Mouse (Mus musculus) MEL-GATA-1-ER (cell line): ENCODE measurements at regions not wholly inside any gene's neighbourhood (a gene's known extent, or its start where the extent isn't known, plus 50 kb on each side); places are given as distances from the start of the nearest gene placed in this dataset.

ENCODE experiments used
- DNase-seq: peaks from one replicate; pipeline ENCODE4 v3.0.0-alpha.2; 2012; ENCODE audit warnings: low read depth; ENCODE audit errors: extremely low read depth

- DNase-seq: peak; percentile 47
Observed at GRCm38 (mm10) chr13:79453227-79453626, 1253.7 kb upstream of the Nr2f1 start.

- no peak for DNase-seq
Observed at GRCm38 (mm10) chr13:79443113-79443512, 1243.6 kb upstream of the Nr2f1 start.

- no peak for DNase-seq
Observed at GRCm38 (mm10) chr13:79442701-79443100, 1243.1 kb upstream of the Nr2f1 start.

GRCm38 (mm10) chr13:79431465-79431864, 1231.9 kb upstream of the Nr2f1 start:
- DNase-seq: no peak

GRCm38 (mm10) chr13:79430987-79431386, 1231.4 kb upstream of the Nr2f1 start:
- DNase-seq: no peak

GRCm38 (mm10) chr13:79430562-79430961, 1231.0 kb upstream of the Nr2f1 start:
- no peak for DNase-seq

GRCm38 (mm10) chr13:79417841-79418240, 1218.3 kb upstream of the Nr2f1 start:
- DNase-seq: no peak

GRCm38 (mm10) chr13:79400082-79400481, 1200.5 kb upstream of the Nr2f1 start:
- DNase-seq: no peak

- no peak for DNase-seq
Observed at GRCm38 (mm10) chr13:79393938-79394337, 1194.4 kb upstream of the Nr2f1 start.

- DNase-seq: no peak
Observed at GRCm38 (mm10) chr13:79387928-79388327, 1188.4 kb upstream of the Nr2f1 start.

- no peak for DNase-seq
Observed at GRCm38 (mm10) chr13:79341494-79341893, 1141.9 kb upstream of the Nr2f1 start.

GRCm38 (mm10) chr13:79340459-79340858, 1140.9 kb upstream of the Nr2f1 start:
- DNase-seq: no peak

GRCm38 (mm10) chr13:79339793-79340192, 1140.2 kb upstream of the Nr2f1 start:
- no peak for DNase-seq

- DNase-seq: no peak
Observed at GRCm38 (mm10) chr13:79320146-79320545, 1120.6 kb upstream of the Nr2f1 start.

- DNase-seq: no peak
Observed at GRCm38 (mm10) chr13:79309584-79310110, 1110.1 kb upstream of the Nr2f1 start.

- DNase-seq: no peak
Observed at GRCm38 (mm10) chr13:79297225-79297710, 1097.7 kb upstream of the Nr2f1 start.

GRCm38 (mm10) chr13:79288022-79288421, 1088.5 kb upstream of the Nr2f1 start:
- peak; percentile 49 for DNase-seq

- no peak for DNase-seq
Observed at GRCm38 (mm10) chr13:79286181-79286580, 1086.6 kb upstream of the Nr2f1 start.

- DNase-seq: no peak
Observed at GRCm38 (mm10) chr13:79285478-79285877, 1085.9 kb upstream of the Nr2f1 start.

GRCm38 (mm10) chr13:79277714-79278113, 1078.2 kb upstream of the Nr2f1 start:
- DNase-seq: no peak

- no peak for DNase-seq
Observed at GRCm38 (mm10) chr13:79277313-79277712, 1077.8 kb upstream of the Nr2f1 start.

- DNase-seq: no peak
Observed at GRCm38 (mm10) chr13:79255362-79255761, 1055.8 kb upstream of the Nr2f1 start.

- DNase-seq: no peak
Observed at GRCm38 (mm10) chr13:79252385-79252784, 1052.8 kb upstream of the Nr2f1 start.

GRCm38 (mm10) chr13:79251269-79251668, 1051.7 kb upstream of the Nr2f1 start:
- DNase-seq: no peak
